Mouse (Mus musculus) kidney, postnatal 14 days (tissue): ENCODE data around the gene Rbbp4.
A peak's percentile ranks its signal among the peaks of the same experiment; 100 is the strongest.

ENCODE experiments used
- DNase-seq: peaks from one replicate; pipeline ENCODE4 v3.0.0; 2022; ENCODE audit warnings: mixed read lengths

The Rbbp4 gene

GRCm38 (mm10) chr4:129289671-129290070 lies 45.5 kb downstream of the Rbbp4 start:
- DNase-seq, result no peak

GRCm38 (mm10) chr4:129288067-129288466 lies 47.1 kb downstream of the Rbbp4 start:
- DNase-seq, result peak; percentile 37

- DNase-seq, result peak; percentile 53
Observed at GRCm38 (mm10) chr4:129287472-129287981, 47.6 kb downstream of the Rbbp4 start, which contains the start of gene Sync. Sync (plus strand) TSS chr4:129287617.

DNA sequence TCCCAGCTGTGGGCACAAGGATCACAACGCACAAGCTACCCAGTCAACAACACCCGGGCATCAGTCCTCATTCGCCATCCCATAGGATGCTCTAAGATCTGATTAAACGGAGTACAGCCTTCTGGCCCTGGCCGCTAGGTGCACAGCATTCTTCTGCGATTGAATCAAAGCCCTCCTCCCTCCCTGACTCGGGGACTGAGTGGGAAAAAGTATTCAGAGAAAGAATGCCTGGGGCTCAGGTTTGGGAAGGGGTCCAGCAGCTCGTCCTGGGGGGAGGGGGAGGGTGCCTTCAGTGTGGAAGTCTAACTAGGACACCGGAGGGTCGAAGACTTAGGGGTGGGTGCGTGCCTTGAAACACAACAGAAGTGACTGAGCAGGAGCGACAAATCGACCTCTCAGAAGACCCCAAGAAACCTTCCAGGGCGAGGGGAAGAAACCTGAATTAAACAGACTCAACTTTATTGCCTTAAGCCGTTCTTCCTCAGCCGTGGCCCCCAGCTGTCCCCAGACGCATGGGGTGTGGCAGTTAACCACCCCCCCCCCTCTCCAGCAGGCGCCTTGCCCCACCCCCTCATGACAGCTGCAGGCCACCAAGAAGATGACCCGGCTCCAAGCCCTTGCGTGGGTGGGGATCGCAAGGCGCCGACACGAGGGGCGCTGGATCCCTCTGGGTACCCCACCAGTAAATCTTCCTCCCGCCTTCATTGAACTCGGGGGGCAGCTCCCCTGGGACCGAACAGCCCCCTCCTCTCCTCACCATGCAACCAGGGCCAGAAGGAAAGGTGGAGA lies 48.3 kb downstream of the Rbbp4 start:
- peak; percentile 22 for DNase-seq

DNA sequence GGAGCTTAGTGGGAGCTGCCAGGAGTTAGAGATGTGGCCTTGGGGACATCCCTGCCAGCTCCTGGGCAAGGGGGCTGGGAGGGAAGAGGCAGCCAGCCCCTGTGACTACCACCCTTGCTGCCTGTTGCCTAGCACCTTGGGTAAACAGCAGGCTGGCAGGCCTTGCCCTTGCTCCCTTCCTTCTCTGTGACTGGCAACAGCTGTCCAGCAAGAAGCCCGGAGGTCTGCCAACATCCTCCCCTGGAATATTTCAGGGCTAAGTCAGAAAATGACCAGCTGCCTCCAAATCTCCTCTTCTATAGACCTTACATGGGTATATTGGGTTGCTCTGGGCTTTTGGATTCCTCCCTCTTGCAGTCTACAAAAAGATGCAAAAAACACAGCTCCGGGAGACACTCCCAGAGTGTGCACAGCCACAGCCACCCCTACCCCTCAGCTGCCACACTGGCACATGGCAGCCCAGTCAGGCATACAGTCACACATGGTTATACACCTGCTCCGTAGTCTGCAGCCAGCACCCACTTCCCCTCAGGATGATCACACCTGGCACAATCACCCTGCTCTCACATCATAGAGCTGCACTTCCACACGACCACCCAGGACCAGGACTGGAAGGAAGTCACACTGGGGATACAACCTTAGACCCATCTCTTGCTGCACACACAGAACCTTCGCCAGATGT lies 49.0 kb downstream of the Rbbp4 start:
- no peak for DNase-seq

GRCm38 (mm10) chr4:129284685-129285084 lies 50.5 kb downstream of the Rbbp4 start:
- no peak for DNase-seq

- DNase-seq, result no peak
Observed at GRCm38 (mm10) chr4:129283226-129283625, 51.9 kb downstream of the Rbbp4 start.

- DNase-seq, result no peak
Observed at GRCm38 (mm10) chr4:129282786-129283185, 52.4 kb downstream of the Rbbp4 start.

- peak; percentile 97 for DNase-seq
Observed at GRCm38 (mm10) chr4:129276453-129276865, 58.7 kb downstream of the Rbbp4 start.

DNA sequence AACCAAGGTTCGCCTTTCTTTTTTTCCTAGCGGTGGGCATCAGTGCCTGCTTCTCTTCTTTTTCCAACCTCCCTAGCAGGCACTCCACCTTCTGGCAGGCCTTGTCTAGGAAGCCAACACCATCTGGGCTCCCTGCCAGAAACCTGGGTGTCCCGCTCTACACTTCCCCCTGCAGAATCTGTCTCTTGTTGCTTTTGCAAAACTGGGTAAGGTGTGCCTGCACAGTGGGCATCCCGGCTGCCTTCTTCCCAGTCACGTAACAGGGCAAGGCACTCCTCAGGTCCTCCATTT lies 62.5 kb downstream of the Rbbp4 start:
- DNase-seq, result peak; percentile 84

DNA sequence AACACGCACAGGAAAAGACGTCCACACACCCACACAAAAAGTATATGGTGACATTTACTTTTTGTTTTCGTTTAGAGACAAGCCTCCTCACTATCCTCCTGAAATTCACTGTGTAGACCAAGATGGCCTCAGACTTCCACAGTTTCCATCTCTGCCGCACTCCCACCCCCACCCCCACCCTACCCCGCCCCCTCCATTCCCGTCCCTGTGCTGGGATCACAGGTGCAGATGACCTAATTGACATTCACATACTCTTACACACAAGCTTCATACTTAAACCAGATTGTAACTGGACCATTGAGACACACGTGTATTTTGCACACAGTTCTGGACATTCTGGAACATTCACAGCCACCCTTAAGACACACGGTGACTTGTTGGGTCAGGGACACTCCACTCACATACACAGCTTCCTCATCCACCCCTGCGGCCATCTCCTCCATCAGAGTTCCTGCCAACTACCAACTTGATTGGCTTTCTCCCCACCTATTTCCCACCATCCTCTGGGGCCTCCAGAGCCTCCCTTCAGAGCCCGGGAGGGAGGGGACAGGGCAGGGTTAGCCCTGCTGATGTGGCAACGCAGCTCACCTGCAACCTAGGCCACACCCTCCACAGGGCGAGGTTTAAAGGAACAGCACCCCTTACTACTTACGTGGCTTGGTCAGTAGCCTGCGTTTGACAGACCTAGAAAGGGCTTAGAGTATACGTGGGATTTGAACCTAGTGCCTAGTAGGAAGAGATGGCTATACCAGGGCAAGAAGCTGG lies 63.0 kb downstream of the Rbbp4 start:
- DNase-seq, result peak; percentile 87

DNA sequence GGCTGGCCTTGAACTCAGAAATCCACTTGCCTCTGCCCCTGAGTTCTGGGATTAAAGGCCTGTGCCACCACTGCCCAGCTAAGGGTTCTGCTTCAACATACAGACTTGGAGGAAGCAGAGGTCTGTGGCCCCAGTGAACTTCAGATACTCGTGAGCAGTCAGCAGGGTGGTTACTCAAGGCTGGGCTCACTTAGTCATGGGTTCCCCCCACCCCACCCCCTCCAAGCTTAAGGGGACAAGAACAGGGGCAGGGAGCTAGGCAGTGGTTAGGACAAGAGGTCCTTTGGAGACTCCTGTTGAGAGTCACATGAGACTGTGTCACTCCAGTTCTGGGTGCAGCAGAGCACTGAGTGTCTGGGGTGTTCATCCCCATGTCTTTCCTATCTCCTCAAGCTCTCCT lies 66.5 kb downstream of the Rbbp4 start:
- DNase-seq, result no peak

DNA sequence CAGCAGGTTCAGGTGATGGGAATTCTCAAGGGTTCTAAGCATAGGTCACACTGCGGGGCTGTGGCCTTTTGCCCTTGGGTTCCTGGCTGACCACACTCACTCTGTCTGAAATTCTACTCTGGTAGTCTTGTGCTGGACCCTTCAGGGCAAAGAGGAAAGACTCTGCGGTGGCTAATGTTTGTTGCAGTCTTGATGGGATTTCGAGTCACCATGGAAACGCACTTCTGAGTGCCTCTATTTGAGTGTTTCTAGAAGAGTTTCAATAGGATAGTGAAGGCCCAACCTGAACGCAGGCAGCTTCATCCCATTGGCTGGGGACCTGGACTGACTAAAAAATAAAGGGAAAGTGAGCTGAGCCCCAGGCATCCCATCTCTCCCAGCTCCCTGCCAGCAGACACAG lies 68.3 kb downstream of the Rbbp4 start:
- no peak for DNase-seq

- DNase-seq, result no peak
Observed at GRCm38 (mm10) chr4:129266191-129266590, 69.0 kb downstream of the Rbbp4 start.

DNA sequence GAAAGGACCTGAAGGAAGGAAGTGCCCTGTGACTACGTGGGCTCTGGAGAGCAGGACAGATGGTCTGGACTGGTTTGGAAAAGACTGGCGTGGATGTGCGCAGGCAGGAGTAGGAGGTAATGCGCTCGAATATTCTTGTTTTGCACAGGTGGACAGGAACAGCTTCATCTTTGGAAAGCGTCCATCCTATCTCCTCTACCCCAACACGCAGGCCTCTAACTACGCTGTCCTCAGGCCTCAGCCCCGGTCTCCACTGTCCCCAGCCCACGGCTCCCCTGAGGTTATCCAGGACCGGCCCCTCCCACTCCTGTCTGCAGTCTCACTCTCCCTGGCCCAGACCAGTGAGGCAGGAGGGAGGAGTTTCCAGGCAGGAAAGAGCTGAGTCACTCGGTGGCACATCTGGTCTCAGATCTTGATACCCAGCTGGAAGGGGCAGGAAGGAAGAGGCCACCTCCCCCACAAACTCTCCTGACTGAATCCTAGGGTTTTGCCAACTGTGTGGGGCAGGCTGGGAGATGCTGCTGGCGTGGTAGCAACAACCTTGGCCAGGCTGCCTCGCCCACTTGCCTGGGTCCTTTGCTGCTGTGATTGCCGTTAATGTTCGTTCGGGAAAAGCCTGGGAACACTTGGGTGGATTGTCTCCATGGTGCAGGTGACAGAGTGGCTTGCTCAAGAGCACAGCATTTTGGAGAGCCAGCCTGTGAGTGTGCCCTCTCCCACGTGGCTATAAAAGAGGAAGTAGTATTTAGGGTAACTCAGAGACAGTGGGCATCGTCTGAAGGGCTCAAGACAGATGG lies 71.7 kb downstream of the Rbbp4 start:
- peak; percentile 70 for DNase-seq

DNA sequence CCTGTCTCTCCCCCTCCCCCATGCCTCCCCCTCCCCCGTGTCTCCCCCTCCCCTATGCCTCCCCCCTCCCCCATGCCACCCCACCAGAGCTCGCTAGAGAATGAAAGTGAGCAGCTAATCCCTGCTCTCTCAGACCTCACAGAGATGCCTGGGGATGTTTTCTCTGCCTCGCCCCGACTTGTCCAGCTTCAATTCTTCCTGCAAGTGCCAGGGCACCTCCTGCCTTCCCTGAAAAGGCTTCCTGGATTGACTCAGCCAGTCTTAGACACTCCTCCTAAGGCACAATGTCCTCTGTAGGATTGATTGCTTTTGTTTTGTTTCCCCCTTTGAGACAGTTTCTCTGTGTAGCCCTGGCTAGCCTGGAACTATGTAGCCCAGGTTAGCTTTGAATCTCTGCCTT lies 74.0 kb downstream of the Rbbp4 start, which contains the start of gene C77080:
C77080 (minus strand) TSS at position 209 of the 400 bp plus-strand sequence.
- DNase-seq, result no peak

GRCm38 (mm10) chr4:129260678-129261077 lies 74.5 kb downstream of the Rbbp4 start:
- no peak for DNase-seq

DNA sequence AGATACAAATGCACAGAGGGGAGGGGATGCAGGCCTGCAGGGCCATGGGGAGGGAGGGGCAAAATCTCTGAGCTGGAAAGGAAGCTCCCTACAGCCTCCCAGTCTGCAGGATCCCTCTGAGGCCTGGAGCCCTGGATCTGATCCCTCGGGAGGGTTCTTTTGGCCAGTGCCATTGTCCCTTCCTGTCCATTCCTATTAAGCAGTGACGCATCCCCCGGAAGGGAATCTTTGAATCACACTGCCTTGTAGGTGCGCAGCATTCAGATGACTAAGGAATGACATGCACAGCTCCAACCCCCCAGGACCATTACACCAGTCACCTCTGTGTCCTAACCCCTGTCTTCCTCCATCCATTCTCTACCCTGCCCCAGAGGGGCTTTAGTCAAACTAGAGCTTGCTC lies 76.1 kb downstream of the Rbbp4 start:
- DNase-seq, result peak; percentile 48
